Mouse (Mus musculus): ENCODE measurements around the gene Sptlc2. TPM values are rescaled to one million over a fixed set of nuclear protein-coding genes. Genes with fewer than 3 reads are reported as not detected.

Gene Sptlc2
- total and polyA plus RNA-seq, 3 experiments, result 37.1 to 68.6 (median 49.2) TPM

GRCm38 (mm10) chr12:87325452-87325851 lies 62.7 kb downstream of the Sptlc2 start:
- H3K9me3 ChIP-seq (replicated peaks; ENCODE audit: low read length), result no peaks in the 10 kb centered on the region
- no peaks in the 10 kb centered on the region for H3K27me3 ChIP-seq (replicated peaks)
- no peak overlapping the region for H3K27ac ChIP-seq (ENCODE audit: insufficient read depth, low read depth)
- H3K9ac ChIP-seq (ENCODE audit: insufficient read depth, low read depth), result no peak overlapping the region
- peaks cover 7 to 38% of the 10 kb centered on the region in 2 experiments for H3K4me1 ChIP-seq (ENCODE audit: control insufficient read depth in 1 of 2, insufficient read depth in 2 of 2)
- no peak overlapping the region for H3K4me3 ChIP-seq (replicated peaks in 1 of 3; ENCODE audit: low read depth in 2 of 3, low read length in 2 of 3, poor library complexity in 1 of 3)
- no peak overlapping the region for H3K4me2 ChIP-seq (ENCODE audit: insufficient read depth, low read depth, poor library complexity, severe bottlenecking)
- H3K79me2 ChIP-seq (replicated peaks; ENCODE audit: control insufficient read depth, extremely low read depth, insufficient read depth, poor library complexity, severe bottlenecking), result no peaks in the 10 kb centered on the region
- DNase-seq (ENCODE audit: extremely low read depth), result no peak
- peaks cover 0 to 31% of the 10 kb centered on the region in 2 experiments for H3K36me3 ChIP-seq (replicated peaks in 1 of 2; ENCODE audit: control insufficient read depth in 1 of 2, insufficient read depth in 1 of 2, low read length in 1 of 2)
- in situ Hi-C loops (cut with MboI; ENCODE audit: low pct_ligation_motif_present, low pct_unique_long_range_greater_than_20kb, low sequenced_read_pairs), result loop anchor here (10.0 kb wide), 1 partner anchor 51 kb away; no protein-coding TSS in a partner anchor
- dilution Hi-C loops (cut with MboI; ENCODE audit: extremely low pct_ligation_motif_present, extremely low pct_unique_long_range_greater_than_20kb, low sequenced_read_pairs), result no loop called here
- TF ChIP-seq TBP (conservative IDR thresholded peaks at IDR 0.05; ENCODE audit: low read depth, low read length), result no peak
- TF ChIP-seq RAD21 (IDR thresholded peaks at IDR 0.05; ENCODE audit: low read depth, low read length), result no peak
- TF ChIP-seq ELF1 (IDR thresholded peaks at IDR 0.05; ENCODE audit: low read depth, low read length), result no peak
- no peak for TF ChIP-seq POLR2AphosphoS2 (IDR thresholded peaks at IDR 0.05; ENCODE audit: low read depth, low read length)
- no peak for TF ChIP-seq USF1 (IDR thresholded peaks at IDR 0.05; ENCODE audit: low read depth, low read length)
- TF ChIP-seq HCFC1 (IDR thresholded peaks at IDR 0.05; ENCODE audit: low read depth, low read length), result no peak
- TF ChIP-seq UBTF (IDR thresholded peaks at IDR 0.05; ENCODE audit: low read depth, low read length), result no peak
- TF ChIP-seq JUN (IDR thresholded peaks at IDR 0.05; ENCODE audit: insufficient read depth, low read depth, low read length), result no peak
- TF ChIP-seq ETS1 (conservative IDR thresholded peaks at IDR 0.05; ENCODE audit: low read depth, low read length), result no peak

GRCm38 (mm10) chr12:87319229-87319628 lies 68.9 kb downstream of the Sptlc2 start:
- no peak for DNase-seq (ENCODE audit: extremely low read depth)
- Histone ChIP-seq H3K36me3 (replicated peaks in 1 of 2; ENCODE audit: control insufficient read depth in 1 of 2, insufficient read depth in 1 of 2, low read length in 1 of 2) (peaks cover 0 to 31% of the 10 kb centered on the region in 2 experiments), H3K79me2 (replicated peaks; ENCODE audit: control insufficient read depth, extremely low read depth, insufficient read depth, poor library complexity, severe bottlenecking) (no peaks in the 10 kb centered on the region), H3K9me3 (replicated peaks; ENCODE audit: low read length) (no peaks in the 10 kb centered on the region), H3K4me2 (ENCODE audit: insufficient read depth, low read depth, poor library complexity, severe bottlenecking) (no peak overlapping the region), H3K27ac (ENCODE audit: insufficient read depth, low read depth) (no peak overlapping the region), H3K27me3 (replicated peaks) (no peaks in the 10 kb centered on the region), H3K4me3 (replicated peaks in 1 of 3; ENCODE audit: low read depth in 2 of 3, low read length in 2 of 3, poor library complexity in 1 of 3) (no peak overlapping the region), H3K4me1 (ENCODE audit: control insufficient read depth in 1 of 2, insufficient read depth in 2 of 2) (no peaks in the 10 kb centered on the region), H3K9ac (ENCODE audit: insufficient read depth, low read depth) (no peak overlapping the region)
- in situ Hi-C loops (cut with MboI; ENCODE audit: low pct_ligation_motif_present, low pct_unique_long_range_greater_than_20kb, low sequenced_read_pairs) (no loop called here), dilution Hi-C loops (cut with MboI; ENCODE audit: extremely low pct_ligation_motif_present, extremely low pct_unique_long_range_greater_than_20kb, low sequenced_read_pairs) (no loop called here)
- TF ChIP-seq ZC3H11A (IDR thresholded peaks at IDR 0.05; ENCODE audit: low read depth, low read length), result no peak
- no peak for TF ChIP-seq CHD2 (IDR thresholded peaks at IDR 0.05; ENCODE audit: low read length)
- TF ChIP-seq RCOR1 (conservative IDR thresholded peaks at IDR 0.05; ENCODE audit: low read depth, low read length), result no peak
- no peak for TF ChIP-seq USF2 (conservative IDR thresholded peaks at IDR 0.05; ENCODE audit: low read depth, low read length)
- TF ChIP-seq TBP (conservative IDR thresholded peaks at IDR 0.05; ENCODE audit: low read depth, low read length), result no peak
- no peak for TF ChIP-seq ZMIZ1 (IDR thresholded peaks at IDR 0.05; ENCODE audit: low read depth, low read length)
- no peak for TF ChIP-seq PAX5 (IDR thresholded peaks at IDR 0.05; ENCODE audit: low read length)
- no peak for TF ChIP-seq NRF1 (IDR thresholded peaks at IDR 0.05; ENCODE audit: low read depth, low read length)
- no peak for TF ChIP-seq TCF12 (IDR thresholded peaks at IDR 0.05; ENCODE audit: low read depth, low read length)
- TF ChIP-seq UBTF (IDR thresholded peaks at IDR 0.05; ENCODE audit: low read depth, low read length), result no peak
- TF ChIP-seq MXI1 (IDR thresholded peaks at IDR 0.05; ENCODE audit: low read depth, low read length), result no peak
- TF ChIP-seq POLR2A (IDR thresholded peaks at IDR 0.05; ENCODE audit: low read depth, low read length), result no peak
- no peak for TF ChIP-seq CTCF (conservative IDR thresholded peaks at IDR 0.05 in 1 of 2, IDR thresholded peaks at IDR 0.05 in 1 of 2; ENCODE audit: low read depth in 2 of 2, low read length in 2 of 2)

All from CH12.LX (cell line).